Mouse (Mus musculus) testis, adult 2 months (tissue): ENCODE data around the gene Rab3gap1. TPM values are rescaled to one million over a fixed set of nuclear protein-coding genes. Genes with fewer than 3 reads are reported as not detected.

Experiments
- H3K27ac ChIP-seq: fragments of 200-500 bp; 2 replicates; pipeline ENCODE4 v1.5.1; 2012; ENCODE audit warnings: low read depth, low read length; ENCODE audit not compliant: control insufficient read depth, insufficient read depth
- H3K27me3 ChIP-seq: fragments of 200-500 bp; 2 replicates; pipeline ENCODE4 v1.6.1; 2012; ENCODE audit warnings: mild to moderate bottlenecking, low read length, moderate library complexity; ENCODE audit not compliant: control insufficient read depth, insufficient read depth
- H3K36me3 ChIP-seq: fragments of 200-500 bp; 2 replicates; pipeline ENCODE4 v1.6.1; 2012; ENCODE audit warnings: mild to moderate bottlenecking, low read length; ENCODE audit not compliant: control insufficient read depth, insufficient read depth
- H3K4me1 ChIP-seq: fragments of 200-500 bp; 2 replicates; pipeline ENCODE4 v1.6.1; 2012; ENCODE audit warnings: low read length; ENCODE audit not compliant: control insufficient read depth, insufficient read depth
- H3K4me3 ChIP-seq: fragments of 200-500 bp; 2 replicates; pipeline ENCODE4 v1.5.1; 2012; ENCODE audit warnings: low read depth, mild to moderate bottlenecking, low read length, moderate library complexity, mixed read lengths; ENCODE audit not compliant: control insufficient read depth
- CTCF ChIP-seq: fragments of 200-500 bp; IDR thresholded peaks from 2 replicates; pipeline ENCODE4 v1.5.1; 2012; ENCODE audit warnings: low read depth, mild to moderate bottlenecking, inconsistent platforms, low read length, moderate library complexity; ENCODE audit not compliant: control insufficient read depth, insufficient read depth, insufficient replicate concordance
- POLR2A ChIP-seq: fragments of 200-500 bp; IDR thresholded peaks from 2 replicates; pipeline ENCODE4 v1.6.1; 2012; ENCODE audit warnings: low read depth, mild to moderate bottlenecking, inconsistent platforms, low read length, moderate library complexity; ENCODE audit not compliant: control insufficient read depth
- polyA plus RNA-seq: library from polyadenylated mRNA; depleted of rRNA; stranded (reverse); fragments of >200 nt; gene quantifications from 2 replicates; pipeline ENCODE4 v1.2.3, GENCODE M21; 2012

Rab3gap1 gene
- polyA plus RNA-seq, 1 experiment = 7.7 TPM

- TF ChIP-seq CTCF (no peak), POLR2A (no peak)
- H3K27ac ChIP-seq = no peak overlapping the region
- no peak overlapping the region for H3K4me3 ChIP-seq
- no peaks in the 10 kb centered on the region for H3K36me3 ChIP-seq
- no peaks in the 10 kb centered on the region for H3K27me3 ChIP-seq
- peaks cover 2% of the 10 kb centered on the region; the same call in 1 of the 2 replicates for H3K4me1 ChIP-seq
Observed at GRCm38 (mm10) chr1:127863806-127864205, 4.8 kb upstream of the Rab3gap1 start.

GRCm38 (mm10) chr1:127869276-127869675, 703 bp downstream of the Rab3gap1 start:
- peak overlapping the region; percentile 84; the same call in 1 of the 2 replicates for H3K27ac ChIP-seq
- peak overlapping the region; percentile 97 for H3K4me3 ChIP-seq
- TF ChIP-seq POLR2A = no peak
- no peak for TF ChIP-seq CTCF
- peaks cover 1% of the 10 kb centered on the region; the same call in 1 of the 2 replicates for H3K36me3 ChIP-seq
- H3K27me3 ChIP-seq = no peaks in the 10 kb centered on the region
- peaks cover 2% of the 10 kb centered on the region; the same call in 1 of the 2 replicates for H3K4me1 ChIP-seq

- Histone ChIP-seq H3K27ac (no peak overlapping the region), H3K36me3 (no peaks in the 10 kb centered on the region), H3K4me3 (no peak overlapping the region), H3K27me3 (no peaks in the 10 kb centered on the region), H3K4me1 (no peaks in the 10 kb centered on the region)
- no peak for TF ChIP-seq CTCF
Observed at GRCm38 (mm10) chr1:127899401-127899800, 30.8 kb downstream of the Rab3gap1 start.

- Histone ChIP-seq H3K4me3 (no peak overlapping the region), H3K27me3 (no peaks in the 10 kb centered on the region), H3K4me1 (no peaks in the 10 kb centered on the region), H3K36me3 (no peaks in the 10 kb centered on the region), H3K27ac (no peak overlapping the region)
- TF ChIP-seq CTCF (no peak), POLR2A (no peak)
Observed at GRCm38 (mm10) chr1:127904774-127905385, 36.3 kb downstream of the Rab3gap1 start.

- H3K36me3 ChIP-seq = no peaks in the 10 kb centered on the region; the same call in 1 of the 2 replicates
- H3K4me1 ChIP-seq = no peaks in the 10 kb centered on the region; the same call in 1 of the 2 replicates
- TF ChIP-seq CTCF = no peak
- no peak for TF ChIP-seq POLR2A
- H3K4me3 ChIP-seq = no peak overlapping the region
- H3K27ac ChIP-seq = no peak overlapping the region
- H3K27me3 ChIP-seq = no peaks in the 10 kb centered on the region
Observed at GRCm38 (mm10) chr1:127913116-127913515, 44.5 kb downstream of the Rab3gap1 start.

GRCm38 (mm10) chr1:127915316-127915715, 46.7 kb downstream of the Rab3gap1 start:
- no peak for TF ChIP-seq CTCF
- no peak for TF ChIP-seq POLR2A
- Histone ChIP-seq H3K4me3 (no peak overlapping the region), H3K27ac (no peak overlapping the region), H3K27me3 (no peaks in the 10 kb centered on the region), H3K36me3 (no peaks in the 10 kb centered on the region; the same call in 1 of the 2 replicates), H3K4me1 (no peaks in the 10 kb centered on the region; the same call in 1 of the 2 replicates)

GRCm38 (mm10) chr1:127915802-127916201, 47.2 kb downstream of the Rab3gap1 start:
- Histone ChIP-seq H3K4me1 (no peaks in the 10 kb centered on the region; the same call in 1 of the 2 replicates), H3K27ac (no peak overlapping the region), H3K4me3 (no peak overlapping the region), H3K27me3 (no peaks in the 10 kb centered on the region), H3K36me3 (no peaks in the 10 kb centered on the region; the same call in 1 of the 2 replicates)
- TF ChIP-seq CTCF = no peak
- TF ChIP-seq POLR2A = no peak
